Mouse (Mus musculus) embryonic facial prominence, embryonic 12.5 days (tissue): Measurements from ENCODE around the gene Mgat3. TPM values are rescaled to one million over a fixed set of nuclear protein-coding genes. Genes with fewer than 3 reads are reported as not detected.

Experiments used
- ATAC-seq: fragments of 200-750 bp; cut with Nextera tagmentation; 2 replicates; pipeline ENCODE4 v1.8.0; 2017; ENCODE audit not compliant: insufficient number of reproducible peaks, insufficient read depth, low FRiP score, low TSS enrichment
- H3K27ac ChIP-seq: fragments of 300-500 bp; sonication (generic); 2 replicates; pipeline ENCODE4 v1.5.1; 2016; ENCODE audit warnings: mild to moderate bottlenecking
- H3K27me3 ChIP-seq: fragments of 300-500 bp; sonication (generic); 2 replicates; pipeline ENCODE4 v1.6.1; 2016; ENCODE audit warnings: mild to moderate bottlenecking, moderate library complexity
- H3K36me3 ChIP-seq: fragments of 300-500 bp; sonication (generic); 2 replicates; pipeline ENCODE4 v1.6.1; 2016; ENCODE audit warnings: mild to moderate bottlenecking
- H3K4me1 ChIP-seq: fragments of 300-500 bp; sonication (generic); 2 replicates; pipeline ENCODE4 v1.6.1; 2016
- H3K4me2 ChIP-seq: fragments of 300-500 bp; sonication (generic); replicated peaks from 2 replicates; pipeline ENCODE4 v1.6.1; 2016; ENCODE audit warnings: mild to moderate bottlenecking, moderate library complexity
- H3K4me3 ChIP-seq: fragments of 300-500 bp; sonication (generic); 2 replicates; pipeline ENCODE4 v1.5.1; 2016; ENCODE audit warnings: mild to moderate bottlenecking
- H3K9ac ChIP-seq: fragments of 300-500 bp; sonication (generic); 2 replicates; pipeline ENCODE4 v1.6.1; 2016; ENCODE audit warnings: mild to moderate bottlenecking, moderate library complexity
- H3K9me3 ChIP-seq: fragments of 300-500 bp; sonication (generic); 2 replicates; pipeline ENCODE4 v1.6.1; 2016; ENCODE audit warnings: mild to moderate bottlenecking, moderate library complexity
- WGBS: fragments of 180-500 bp; shearing (Covaris S2); methylation state at CpG from one replicate; pipeline ENCODE4 v1.1.7; 2016; 5-methylcytosine and 5-hydroxymethylcytosine counted together
- polyA plus RNA-seq: library from polyadenylated mRNA; unstranded; fragments of >200 nt; fragmentation: Nextera tagmentation; extraction: Ambion mirVana; gene quantifications from 2 replicates; pipeline ENCODE4 v1.2.1, GENCODE M21; 2016

Mgat3 gene
- polyA plus RNA-seq, 1 experiment from 2014 or later = 10.5 TPM

- no peak overlapping the region for H3K9ac ChIP-seq
- no peak overlapping the region for H3K4me2 ChIP-seq
- 48% methylated on average over 2 of the region's 2 CpGs for WGBS
- H3K27ac ChIP-seq = no peak overlapping the region
- H3K4me3 ChIP-seq = no peak overlapping the region
- H3K36me3 ChIP-seq = peaks cover 16% of the 10 kb centered on the region
- no peaks in the 10 kb centered on the region for H3K27me3 ChIP-seq
- peaks cover 12% of the 10 kb centered on the region; the same call in 1 of the 2 replicates for H3K4me1 ChIP-seq
- no peak for ATAC-seq
- no peaks in the 10 kb centered on the region for H3K9me3 ChIP-seq
Measured at GRCm38 (mm10) chr15:80232331-80232730, 58.8 kb downstream of the Mgat3 start.

- 57% methylated on average over 4 of the region's 4 CpGs for WGBS
- no peak overlapping the region for H3K4me3 ChIP-seq
- peak overlapping the region; percentile 70; the same call in 1 of the 2 replicates for H3K4me2 ChIP-seq
- H3K36me3 ChIP-seq = peaks cover 21% of the 10 kb centered on the region
- H3K27ac ChIP-seq = peak overlapping the region; percentile 81; the same call in 1 of the 2 replicates
- H3K9ac ChIP-seq = no peak overlapping the region
- ATAC-seq = no peak
- H3K9me3 ChIP-seq = no peaks in the 10 kb centered on the region
- no peaks in the 10 kb centered on the region for H3K27me3 ChIP-seq
- peaks cover 12% of the 10 kb centered on the region; the same call in 1 of the 2 replicates for H3K4me1 ChIP-seq
Measured at GRCm38 (mm10) chr15:80233053-80233452, 59.5 kb downstream of the Mgat3 start.

- H3K27ac ChIP-seq = peak within 1 kb of the TSS; percentile 81
- H3K9ac ChIP-seq = peak within 1 kb of the TSS; percentile 88
- ATAC-seq = peak; percentile 96
- peaks cover 12% of the 10 kb centered on the region; the same call in 1 of the 2 replicates for H3K4me1 ChIP-seq
- peak within 1 kb of the TSS; percentile 90 for H3K4me3 ChIP-seq
- under 1% methylated on average over 66 of the region's 67 CpGs for WGBS
- peak within 1 kb of the TSS; percentile 70 for H3K4me2 ChIP-seq
- no peaks in the 10 kb centered on the region for H3K9me3 ChIP-seq
- peaks cover 30% of the 10 kb centered on the region for H3K36me3 ChIP-seq
- no peaks in the 10 kb centered on the region for H3K27me3 ChIP-seq
Measured at GRCm38 (mm10) chr15:80233733-80234509, 60.4 kb downstream of the Mgat3 start, which contains the start of gene Mief1. Mief1 (plus strand) TSS chr15:80234018.

- no peaks in the 10 kb centered on the region for H3K27me3 ChIP-seq
- peak within 1 kb of the TSS; percentile 70 for H3K4me2 ChIP-seq
- H3K4me3 ChIP-seq = peak within 1 kb of the TSS; percentile 90
- no peak within 1 kb of the TSS for H3K27ac ChIP-seq
- peak within 1 kb of the TSS; percentile 88 for H3K9ac ChIP-seq
- WGBS = 95% methylated on average over 9 of the region's 9 CpGs
- H3K36me3 ChIP-seq = peaks cover 38% of the 10 kb centered on the region
- H3K9me3 ChIP-seq = no peaks in the 10 kb centered on the region
- ATAC-seq = no peak
- peaks cover 12% of the 10 kb centered on the region; the same call in 1 of the 2 replicates for H3K4me1 ChIP-seq
Measured at GRCm38 (mm10) chr15:80235535-80235934, 62.0 kb downstream of the Mgat3 start, which contains the start of gene AC140267.1. AC140267.1 (plus strand) TSS chr15:80235835.

- Histone ChIP-seq H3K4me3 (no peak overlapping the region), H3K4me2 (no peak overlapping the region), H3K9me3 (no peaks in the 10 kb centered on the region), H3K36me3 (peaks cover 61% of the 10 kb centered on the region), H3K27me3 (no peaks in the 10 kb centered on the region), H3K4me1 (peaks cover 5% of the 10 kb centered on the region), H3K27ac (no peak overlapping the region), H3K9ac (no peak overlapping the region)
- ATAC-seq = no peak
- 98% methylated on average over 12 of the region's 12 CpGs for WGBS
Measured at GRCm38 (mm10) chr15:80248135-80248534, 74.6 kb downstream of the Mgat3 start.

- Histone ChIP-seq H3K4me3 (no peak overlapping the region), H3K4me1 (peaks cover 8% of the 10 kb centered on the region), H3K4me2 (no peak overlapping the region), H3K36me3 (peaks cover 58% of the 10 kb centered on the region), H3K9ac (no peak overlapping the region), H3K27me3 (no peaks in the 10 kb centered on the region), H3K27ac (no peak overlapping the region), H3K9me3 (no peaks in the 10 kb centered on the region)
- 95% methylated on average over 1 of the region's 1 CpGs for WGBS
- no peak for ATAC-seq
Measured at GRCm38 (mm10) chr15:80248596-80248995, 75.1 kb downstream of the Mgat3 start.

- ATAC-seq = no peak
- H3K4me2 ChIP-seq = no peak overlapping the region
- no peaks in the 10 kb centered on the region for H3K9me3 ChIP-seq
- H3K9ac ChIP-seq = no peak overlapping the region
- no peaks in the 10 kb centered on the region for H3K27me3 ChIP-seq
- 94% methylated on average over 10 of the region's 10 CpGs for WGBS
- peaks cover 15% of the 10 kb centered on the region for H3K4me1 ChIP-seq
- H3K27ac ChIP-seq = no peak overlapping the region
- no peak overlapping the region for H3K4me3 ChIP-seq
- H3K36me3 ChIP-seq = peaks cover 55% of the 10 kb centered on the region
Measured at GRCm38 (mm10) chr15:80249672-80250071, 76.2 kb downstream of the Mgat3 start.

GRCm38 (mm10) chr15:80250586-80250985 lies 77.1 kb downstream of the Mgat3 start:
- H3K4me3 ChIP-seq = no peak overlapping the region
- no peaks in the 10 kb centered on the region for H3K9me3 ChIP-seq
- H3K36me3 ChIP-seq = peaks cover 54% of the 10 kb centered on the region
- WGBS = 95% methylated on average over 6 of the region's 6 CpGs
- H3K9ac ChIP-seq = no peak overlapping the region
- peaks cover 15% of the 10 kb centered on the region for H3K4me1 ChIP-seq
- H3K27me3 ChIP-seq = no peaks in the 10 kb centered on the region
- no peak overlapping the region for H3K27ac ChIP-seq
- H3K4me2 ChIP-seq = no peak overlapping the region
- ATAC-seq = no peak

GRCm38 (mm10) chr15:80253530-80253929 lies 80.0 kb downstream of the Mgat3 start:
- Histone ChIP-seq H3K4me1 (peaks cover 36% of the 10 kb centered on the region), H3K4me3 (no peak overlapping the region), H3K27ac (peak overlapping the region; percentile 99), H3K4me2 (peak overlapping the region; percentile 84; the same call in 1 of the 2 replicates), H3K9me3 (no peaks in the 10 kb centered on the region), H3K9ac (no peak overlapping the region), H3K27me3 (no peaks in the 10 kb centered on the region), H3K36me3 (peaks cover 52% of the 10 kb centered on the region)
- WGBS = 11% methylated on average over 2 of the region's 2 CpGs
- ATAC-seq = no peak

GRCm38 (mm10) chr15:80254207-80254606 lies 80.7 kb downstream of the Mgat3 start:
- Histone ChIP-seq H3K4me2 (peak overlapping the region; percentile 84), H3K9me3 (no peaks in the 10 kb centered on the region), H3K27ac (peak overlapping the region; percentile 99), H3K9ac (peak overlapping the region; percentile 72), H3K4me1 (peaks cover 38% of the 10 kb centered on the region), H3K4me3 (peak overlapping the region; percentile 99), H3K27me3 (no peaks in the 10 kb centered on the region), H3K36me3 (peaks cover 50% of the 10 kb centered on the region)
- no peak for ATAC-seq
- 50% methylated on average over 6 of the region's 6 CpGs for whole genome bisulfite sequencing

GRCm38 (mm10) chr15:80254847-80255645 lies 81.5 kb downstream of the Mgat3 start, which contains the start of gene Atf4:
Atf4 (plus strand) TSS chr15:80255184.
- peak; percentile 95 for ATAC-seq
- Histone ChIP-seq H3K4me1 (peaks cover 38% of the 10 kb centered on the region), H3K36me3 (peaks cover 50% of the 10 kb centered on the region)

More at GRCm38 (mm10) chr15:80254847-80255645, 81.5 kb downstream of the Mgat3 start, which contains the start of gene Atf4:
- Histone ChIP-seq H3K27ac (peak within 1 kb of the TSS; percentile 99), H3K4me2 (peak within 1 kb of the TSS; percentile 88), H3K9me3 (no peaks in the 10 kb centered on the region), H3K9ac (peak within 1 kb of the TSS; percentile 100), H3K27me3 (no peaks in the 10 kb centered on the region), H3K4me3 (peak within 1 kb of the TSS; percentile 99)
- under 1% methylated on average over 62 of the region's 62 CpGs for whole genome bisulfite sequencing
